Mouse (Mus musculus): ENCODE measurements around the gene Tifa.

DNA sequence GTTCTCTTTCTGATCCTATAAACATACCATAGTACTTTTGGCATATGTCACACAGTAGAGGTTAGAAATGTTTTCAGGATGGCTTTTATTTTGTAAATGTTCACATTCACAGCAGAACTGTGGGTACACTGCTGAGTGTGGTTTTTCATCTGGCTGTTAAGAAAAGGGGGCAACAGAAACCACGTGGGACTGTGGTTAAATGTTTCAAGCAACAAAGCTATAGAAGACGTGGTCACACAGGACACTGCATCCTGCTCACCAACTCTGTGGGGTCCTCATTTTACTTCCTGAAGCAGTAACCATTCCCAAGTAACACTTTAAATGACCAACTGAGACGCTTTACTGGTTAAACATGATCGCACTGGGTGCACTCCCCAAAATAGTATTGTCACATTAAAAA lies 72.9 kb downstream of the Tifa start:
- TF ChIP-seq CTCF (IDR thresholded peaks at IDR 0.05; ENCODE audit: insufficient read depth, low read depth, low read length) (no peak), POLR2A (IDR thresholded peaks at IDR 0.05; ENCODE audit: insufficient read depth, low read depth, low read length) (no peak)
